Mouse (Mus musculus) T-helper 1 cell (primary cell): ENCODE data around the gene Ece2.
"Not testable (repeated sequence)": the region's sequence is repeated elsewhere in the genome, so short reads cannot be mapped to it uniquely, and the experiment has no call there.

ENCODE experiments used
- in situ Hi-C: fragments of 300-600 bp; cut with MboI, MseI; formaldehyde crosslinking; loops from one replicate; pipeline ENCODE4 v1.15.1; 2025; ENCODE audit warnings: high pct_unique_total_duplicates

Gene Ece2

GRCm38 (mm10) chr16:20621991-20622685 is 7.5 kb upstream of the Ece2 start:
- in situ Hi-C loops = loop anchor here (5.0 kb wide), 1 partner anchor 90 kb away; no protein-coding TSS in a partner anchor

GRCm38 (mm10) chr16:20623211-20623610 is 6.4 kb upstream of the Ece2 start:
- in situ Hi-C loops = loop anchor here (5.0 kb wide), 1 partner anchor 89 kb away; no protein-coding TSS in a partner anchor

GRCm38 (mm10) chr16:20628871-20629391 is 697 bp upstream of the Ece2 start:
- in situ Hi-C loops = no loop called here

GRCm38 (mm10) chr16:20637410-20637809 is 7.8 kb downstream of the Ece2 start:
- in situ Hi-C loops = no loop called here

GRCm38 (mm10) chr16:20638367-20638766 is 8.7 kb downstream of the Ece2 start:
- in situ Hi-C loops = no loop called here

GRCm38 (mm10) chr16:20642161-20642560 is 12.5 kb downstream of the Ece2 start:
- in situ Hi-C loops = no loop called here

- in situ Hi-C loops = no loop called here
Measured at GRCm38 (mm10) chr16:20643911-20644310, 14.3 kb downstream of the Ece2 start.

GRCm38 (mm10) chr16:20651076-20651946 is 21.7 kb downstream of the Ece2 start, which contains the start of gene Psmd2:
Gene Psmd2, plus strand, starts transcription at chr16:20651652.
- in situ Hi-C loops = no loop called here

GRCm38 (mm10) chr16:20651947-20652310 is 22.3 kb downstream of the Ece2 start:
- in situ Hi-C loops = no loop called here

- in situ Hi-C loops = no loop called here
Measured at GRCm38 (mm10) chr16:20653315-20653714, 23.7 kb downstream of the Ece2 start.

- in situ Hi-C loops = no loop called here
Measured at GRCm38 (mm10) chr16:20657661-20658060, 28.0 kb downstream of the Ece2 start.

- in situ Hi-C loops = not testable (repeated sequence)
Measured at GRCm38 (mm10) chr16:20668013-20668412, 38.4 kb downstream of the Ece2 start, which contains the start of gene Eif4g1. Gene Eif4g1, plus strand, starts transcription at chr16:20668313.

GRCm38 (mm10) chr16:20670291-20670690 is 40.7 kb downstream of the Ece2 start:
- in situ Hi-C loops = no loop called here

- in situ Hi-C loops = no loop called here
Measured at GRCm38 (mm10) chr16:20671886-20672285, 42.3 kb downstream of the Ece2 start.

- in situ Hi-C loops = no loop called here
Measured at GRCm38 (mm10) chr16:20672500-20672902, 42.9 kb downstream of the Ece2 start.

- in situ Hi-C loops = no loop called here
Measured at GRCm38 (mm10) chr16:20672965-20673705, 43.5 kb downstream of the Ece2 start.

GRCm38 (mm10) chr16:20673706-20674303 is 44.2 kb downstream of the Ece2 start:
- in situ Hi-C loops = no loop called here

GRCm38 (mm10) chr16:20675213-20675612 is 45.6 kb downstream of the Ece2 start:
- in situ Hi-C loops = no loop called here

GRCm38 (mm10) chr16:20676702-20677101 is 47.1 kb downstream of the Ece2 start:
- in situ Hi-C loops = no loop called here

GRCm38 (mm10) chr16:20677380-20677779 is 47.8 kb downstream of the Ece2 start:
- in situ Hi-C loops = no loop called here

GRCm38 (mm10) chr16:20677974-20678675 is 48.5 kb downstream of the Ece2 start:
- in situ Hi-C loops = no loop called here
